Mouse (Mus musculus) erythroblast, embryonic 14.5 days (primary cell): ENCODE measurements around the gene Krt222. TPM values are rescaled to one million over a fixed set of nuclear protein-coding genes. Genes with fewer than 3 reads are reported as not detected.

Experiments
- H3K27me3 ChIP-seq: 2 replicates; pipeline ENCODE4 v1.6.1; 2012; ENCODE audit warnings: inconsistent platforms; ENCODE audit not compliant: control insufficient read depth
- H3K36me3 ChIP-seq: 2 replicates; pipeline ENCODE4 v1.6.1; 2012; ENCODE audit warnings: mild to moderate bottlenecking, inconsistent platforms; ENCODE audit not compliant: control insufficient read depth
- H3K4me1 ChIP-seq: 2 replicates; pipeline ENCODE4 v1.6.1; 2012; ENCODE audit warnings: inconsistent platforms; ENCODE audit not compliant: control insufficient read depth
- H3K4me3 ChIP-seq: replicated peaks from 2 replicates; pipeline ENCODE3; 2012; ENCODE audit warnings: moderate library complexity, mild to moderate bottlenecking, inconsistent platforms
- H3K9me3 ChIP-seq: 2 replicates; pipeline ENCODE4 v1.6.1; 2012; ENCODE audit warnings: low read length, inconsistent platforms, mixed read lengths; ENCODE audit not compliant: control insufficient read depth
- GATA1 ChIP-seq: IDR thresholded peaks from 2 replicates; pipeline ENCODE4 v1.6.1; 2012; ENCODE audit warnings: low read length, inconsistent platforms, mixed read lengths
- TAL1 ChIP-seq: IDR thresholded peaks from 3 replicates; pipeline ENCODE4 v1.6.1; 2012; ENCODE audit warnings: low read length, inconsistent platforms, mixed read lengths
- polyA plus RNA-seq: library from polyadenylated mRNA; stranded (reverse); fragments of >175 nt; gene quantifications from 2 replicates; pipeline ENCODE4 v1.2.3, GENCODE M21; 2012

Krt222 gene
- polyA plus RNA-seq, 1 experiment = 0.02 TPM

DNA sequence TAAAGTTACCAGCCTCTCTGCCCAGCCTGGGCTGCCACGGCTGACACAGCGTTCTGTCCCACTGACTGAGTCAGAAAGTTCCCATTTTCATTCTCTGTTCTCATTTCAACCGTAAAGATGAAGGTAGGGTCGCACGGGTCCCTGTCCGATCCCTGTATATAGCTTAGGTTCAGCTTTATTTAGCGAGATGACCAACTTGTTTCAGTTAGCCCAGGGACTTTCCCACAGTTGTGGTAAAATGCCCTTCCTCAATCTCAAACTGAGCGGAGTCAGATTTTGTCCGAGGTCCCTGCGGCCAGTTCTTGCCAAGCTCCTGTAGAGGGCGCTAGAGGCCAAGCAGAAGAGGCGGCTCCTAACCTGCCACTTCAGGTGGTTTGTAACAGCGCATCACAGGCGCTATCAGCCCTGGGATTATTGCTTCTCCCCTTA lies 54.7 kb downstream of the Krt222 start:
- Histone ChIP-seq H3K27me3 (0 out of 2 replicates have a peak, but pooled peaks cover 2% of the 10 kb centered on the region), H3K9me3 (peaks cover 4% of the 10 kb centered on the region; the same call in 1 of the 2 replicates), H3K4me1 (no peaks in the 10 kb centered on the region), H3K4me3 (no peak overlapping the region), H3K36me3 (no peaks in the 10 kb centered on the region)
- TF ChIP-seq TAL1 (no peak), GATA1 (no peak)

GRCm38 (mm10) chr11:99187348-99187747 lies 56.5 kb downstream of the Krt222 start:
- Histone ChIP-seq H3K4me3 (no peak overlapping the region), H3K36me3 (no peaks in the 10 kb centered on the region), H3K27me3 (0 out of 2 replicates have a peak, but pooled peaks cover 2% of the 10 kb centered on the region), H3K9me3 (peaks cover 1% of the 10 kb centered on the region; the same call in 1 of the 2 replicates), H3K4me1 (no peaks in the 10 kb centered on the region)
- TF ChIP-seq GATA1 = no peak
- TF ChIP-seq TAL1 = no peak

- 0 out of 2 replicates have a peak, but pooled peaks cover 2% of the 10 kb centered on the region for H3K27me3 ChIP-seq
- TF ChIP-seq GATA1 (no peak), TAL1 (no peak)
Measured at GRCm38 (mm10) chr11:99186836-99187235, 57.0 kb downstream of the Krt222 start.

More at GRCm38 (mm10) chr11:99186836-99187235, 57.0 kb downstream of the Krt222 start:
- Histone ChIP-seq H3K9me3 (no peaks in the 10 kb centered on the region), H3K4me3 (no peak overlapping the region), H3K4me1 (no peaks in the 10 kb centered on the region), H3K36me3 (no peaks in the 10 kb centered on the region)

Other genes starting within 250 kb of the Krt222 start
- 5.6 and 7.1 TPM in 2 replicates for gene Top2a, start 219.9 kb downstream of the Krt222 start, polyA plus RNA-seq
- 2.0 and 2.9 TPM in 2 replicates for gene Igfbp4, start 202.8 kb downstream of the Krt222 start, polyA plus RNA-seq
- not detected in 2 replicates for gene Tns4, start 154.8 kb downstream of the Krt222 start, polyA plus RNA-seq
- 0.06 TPM in 1 of 2 replicates, not detected in the other for gene Ccr7, start 89.0 kb downstream of the Krt222 start, polyA plus RNA-seq
- 58.6 and 64.5 TPM in 2 replicates for gene Smarce1, start 13.1 kb downstream of the Krt222 start, polyA plus RNA-seq
- gene Krt24, start 41.2 kb upstream of the Krt222 start, polyA plus RNA-seq = not detected in 2 replicates
- not detected in 2 replicates for gene Krt25, start 78.9 kb upstream of the Krt222 start, polyA plus RNA-seq
- gene Krt26, start 93.9 kb upstream of the Krt222 start, polyA plus RNA-seq = not detected in 2 replicates
- gene Krt27, start 107.0 kb upstream of the Krt222 start, polyA plus RNA-seq = not detected in 2 replicates
- not detected in 2 replicates for gene Krt28, start 130.8 kb upstream of the Krt222 start, polyA plus RNA-seq
- 0.22 and 0.51 TPM in 2 replicates for gene Krt10, start 145.3 kb upstream of the Krt222 start, polyA plus RNA-seq
- not detected in 2 replicates for gene Krt12, start 178.2 kb upstream of the Krt222 start, polyA plus RNA-seq
- gene Krt20, start 194.1 kb upstream of the Krt222 start, polyA plus RNA-seq = not detected in 2 replicates
- gene Krt23, start 249.1 kb upstream of the Krt222 start, polyA plus RNA-seq = not detected in 2 replicates